Comparison of ENCODE assay signal across 8 mouse cellular contexts in the genomic region with DNA sequence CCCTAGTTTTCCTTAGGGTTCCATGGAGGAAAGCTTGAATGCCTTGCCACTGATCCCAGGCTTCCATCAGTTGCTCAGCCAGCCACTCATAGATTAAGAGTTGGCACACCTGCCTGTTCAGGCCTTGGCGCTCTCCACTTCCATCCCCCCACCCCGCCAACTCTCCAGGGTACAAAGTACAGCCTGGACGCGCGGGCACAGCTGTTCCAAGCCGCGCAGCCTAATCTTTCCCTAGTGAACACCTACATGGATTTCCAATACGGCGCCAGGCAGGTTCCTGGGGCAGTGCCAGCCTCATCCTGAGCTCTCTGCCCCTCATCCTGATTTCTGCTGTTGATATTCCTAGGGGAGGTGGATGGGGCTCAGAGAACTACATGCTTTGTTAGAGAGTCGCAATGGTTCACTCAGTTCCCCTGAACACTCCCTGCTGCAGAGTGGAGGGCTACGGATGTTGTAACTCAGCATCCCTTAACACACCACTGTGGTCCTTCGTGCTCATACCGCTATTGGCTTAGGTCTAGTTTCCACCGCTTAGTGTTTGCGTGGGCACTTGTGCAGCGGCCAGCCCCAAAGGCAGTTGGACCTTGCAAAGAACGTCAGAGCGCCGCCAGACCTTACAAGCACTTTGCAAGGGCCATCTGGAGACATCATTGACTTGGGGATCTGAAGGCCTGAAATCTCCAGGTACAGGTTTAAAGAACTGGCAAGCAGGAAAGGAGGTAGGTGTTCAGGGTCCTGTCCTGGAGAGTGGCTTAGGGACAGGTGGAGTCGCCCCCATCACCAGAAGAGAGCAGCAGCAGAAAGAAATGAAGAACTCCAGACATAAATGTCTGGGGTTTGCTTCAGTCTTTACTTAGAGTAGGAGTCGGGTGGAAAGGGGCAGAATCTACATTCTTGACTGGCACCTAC. TPM values are rescaled to one million over a fixed set of nuclear protein-coding genes. Genes with fewer than 3 reads are reported as not detected.
DNase-seq lines count a peak whose midpoint lies in the region; ATAC-seq and TF ChIP-seq lines count a peak whose summit lies in the region.

A gene (plus strand): TSS at position 610 of the 909 bp plus-strand sequence.

- intact Hi-C loops in heart, postnatal 36 days (cut with DNase I): loop anchor here (5.0 to 10.0 kb wide), 3 partner anchors 113 to 423 kb away; no protein-coding TSS in a partner anchor

- peaks cover 36% of the 10 kb centered on the region for H3K27me3 ChIP-seq in heart, embryonic 11.5 days (ENCODE audit: control insufficient read depth, insufficient read depth, low read length)
- H3K27me3 ChIP-seq in embryonic facial prominence, embryonic 10.5 days (replicated peaks; ENCODE audit: low read depth, poor library complexity, severe bottlenecking): peaks cover 72% of the 10 kb centered on the region
- H3K27me3 ChIP-seq in intestine, postnatal 0 days (replicated peaks; ENCODE audit: control insufficient read depth, insufficient read depth, low read length): peaks cover 38% of the 10 kb centered on the region
- H3K27me3 ChIP-seq in liver, embryonic 11.5 days (replicated peaks; ENCODE audit: control insufficient read depth, insufficient read depth, low read length): peaks cover 37% of the 10 kb centered on the region
- peaks cover 10% of the 10 kb centered on the region for H3K27me3 ChIP-seq in small intestine, adult 2 months (ENCODE audit: control insufficient read depth, insufficient read depth, low read length)

- peak within 1 kb of the TSS; percentile 48 for H3K4me3 ChIP-seq in heart, embryonic 11.5 days (ENCODE audit: low read depth, low read length)
- peak within 1 kb of the TSS; percentile 63 for H3K4me3 ChIP-seq in embryonic facial prominence, embryonic 10.5 days
- H3K4me3 ChIP-seq in intestine, postnatal 0 days (ENCODE audit: low read depth, low read length): peak within 1 kb of the TSS; percentile 40
- peak within 1 kb of the TSS; percentile 28 for H3K4me3 ChIP-seq in liver, embryonic 11.5 days (ENCODE audit: low read depth, low read length)
- peak within 1 kb of the TSS; percentile 50 for H3K4me3 ChIP-seq in small intestine, adult 2 months (ENCODE audit: low read depth, low read length)

- no peaks in the 10 kb centered on the region for H3K9me3 ChIP-seq in heart, embryonic 11.5 days (replicated peaks; ENCODE audit: control insufficient read depth, low read length)
- H3K9me3 ChIP-seq in embryonic facial prominence, embryonic 10.5 days: no peaks in the 10 kb centered on the region
- no peaks in the 10 kb centered on the region for H3K9me3 ChIP-seq in intestine, postnatal 0 days (ENCODE audit: control insufficient read depth)
- no peaks in the 10 kb centered on the region for H3K9me3 ChIP-seq in liver, embryonic 11.5 days (ENCODE audit: control insufficient read depth, low read length)

- H3K9ac ChIP-seq in heart, embryonic 11.5 days (ENCODE audit: low read depth, low read length): no peak within 1 kb of the TSS
- no peak within 1 kb of the TSS for H3K9ac ChIP-seq in intestine, postnatal 0 days (ENCODE audit: low read depth, low read length)
- no peak within 1 kb of the TSS for H3K9ac ChIP-seq in liver, embryonic 11.5 days (ENCODE audit: low read depth, low read length)

- TF ChIP-seq POLR2A in small intestine, adult 2 months (IDR thresholded peaks at IDR 0.05; ENCODE audit: low read depth, low read length): no peak

- peaks cover 7% of the 10 kb centered on the region for H3K4me1 ChIP-seq in heart, embryonic 11.5 days (ENCODE audit: control insufficient read depth, insufficient read depth, low read length)
- peaks cover 37% of the 10 kb centered on the region for H3K4me1 ChIP-seq in embryonic facial prominence, embryonic 10.5 days
- H3K4me1 ChIP-seq in intestine, postnatal 0 days (replicated peaks; ENCODE audit: control insufficient read depth, insufficient read depth, low read length): peaks cover 12% of the 10 kb centered on the region; the same call in 1 of the 2 replicates
- H3K4me1 ChIP-seq in liver, embryonic 11.5 days (replicated peaks; ENCODE audit: control insufficient read depth, insufficient read depth, low read length): no peaks in the 10 kb centered on the region
- peaks cover 10% of the 10 kb centered on the region for H3K4me1 ChIP-seq in small intestine, adult 2 months (ENCODE audit: control insufficient read depth, insufficient read depth, insufficient read length, low read length)

- no peak for DNase-seq in heart, postnatal 36 days
- peak; percentile 15 for DNase-seq in embryonic facial prominence, embryonic 10.5 days (ENCODE audit: low spot score)
- peak; percentile 31 for DNase-seq in liver, embryonic 11.5 days (ENCODE audit: low spot score)
- DNase-seq in cerebellum, adult 8-10 months: no peak
- no peak for DNase-seq in spleen, adult 12 weeks (ENCODE audit: low spot score)

- peak within 1 kb of the TSS; percentile 91 for H3K4me2 ChIP-seq in heart, embryonic 11.5 days
- H3K4me2 ChIP-seq in intestine, postnatal 0 days (replicated peaks; ENCODE audit: low read depth): peak within 1 kb of the TSS; percentile 67
- peak within 1 kb of the TSS; percentile 63 for H3K4me2 ChIP-seq in liver, embryonic 11.5 days

- no peak for ATAC-seq in heart, embryonic 11.5 days (replicated peaks; ENCODE audit: insufficient number of reproducible peaks, low FRiP score, low TSS enrichment)
- ATAC-seq in intestine, postnatal 0 days: 0 out of 2 replicates have a peak, but pooled peaks have one; percentile 37
- ATAC-seq in liver, embryonic 11.5 days (replicated peaks; ENCODE audit: low FRiP score): no peak

- TF ChIP-seq CTCF in intestine, postnatal 0 days (IDR thresholded peaks at IDR 0.05; ENCODE audit: low read depth): no peak
- no peak for TF ChIP-seq CTCF in small intestine, adult 2 months (IDR thresholded peaks at IDR 0.05; ENCODE audit: extremely low read depth, insufficient read length, insufficient replicate concordance, low read depth, low read length)

- no peak within 1 kb of the TSS for H3K27ac ChIP-seq in heart, embryonic 11.5 days (ENCODE audit: low read depth, low read length)
- 0 out of 2 replicates have a peak within 1 kb of the TSS, but pooled peaks have one; percentile 24 for H3K27ac ChIP-seq in embryonic facial prominence, embryonic 10.5 days (replicated peaks)
- no peak within 1 kb of the TSS for H3K27ac ChIP-seq in intestine, postnatal 0 days (ENCODE audit: low read depth, low read length)
- no peak within 1 kb of the TSS for H3K27ac ChIP-seq in liver, embryonic 11.5 days (ENCODE audit: low read depth, low read length)
- no peak within 1 kb of the TSS for H3K27ac ChIP-seq in small intestine, adult 2 months (ENCODE audit: insufficient read depth, low read depth, low read length)

- no peaks in the 10 kb centered on the region for H3K36me3 ChIP-seq in heart, embryonic 11.5 days (ENCODE audit: control insufficient read depth, insufficient read depth, low read length)
- no peaks in the 10 kb centered on the region for H3K36me3 ChIP-seq in embryonic facial prominence, embryonic 10.5 days (replicated peaks)
- H3K36me3 ChIP-seq in intestine, postnatal 0 days (ENCODE audit: control insufficient read depth, insufficient read depth): no peaks in the 10 kb centered on the region
- no peaks in the 10 kb centered on the region for H3K36me3 ChIP-seq in liver, embryonic 11.5 days (ENCODE audit: control insufficient read depth, insufficient read depth, low read length)
- no peaks in the 10 kb centered on the region for H3K36me3 ChIP-seq in small intestine, adult 2 months (ENCODE audit: control insufficient read depth, insufficient read depth, low read length)

- WGBS in heart, embryonic 11.5 days (ENCODE audit: insufficient replicate concordance): 19% methylated on average over 21 of the region's 21 CpGs
- WGBS in embryonic facial prominence, embryonic 10.5 days: 14% methylated on average over 21 of the region's 21 CpGs
- 22% methylated on average over 21 of the region's 21 CpGs for WGBS in intestine, postnatal 0 days
- WGBS in liver, embryonic 11.5 days: 17% methylated on average over 21 of the region's 21 CpGs
- 33% methylated on average over 21 of the region's 21 CpGs for WGBS in small intestine, adult 2 months

RNA-seq across cellular contexts. Expression of the gene that starts here (rescaled TPM):
- 0.13 TPM in 1 of 2 replicates, not detected in the other for polyA plus RNA-seq in heart, embryonic 11.5 days (2014; fragmentation: Nextera tagmentation; extraction: Ambion mirVana)
- total RNA-seq in heart, postnatal 36 days (2021): under 1 TPM in 1 of 2 experiments, not detected in 1; 0.14 TPM
- polyA plus RNA-seq in embryonic facial prominence, embryonic 10.5 days (2016; fragmentation: Nextera tagmentation; extraction: Ambion mirVana): 0.29 and 0.65 TPM in 2 replicates
- polyA plus RNA-seq in intestine, postnatal 0 days (2015; fragmentation: Nextera tagmentation; extraction: Ambion mirVana): 2.7 TPM in 2 replicates
- not detected in 2 replicates for polyA plus RNA-seq in liver, embryonic 11.5 days (2014; fragmentation: Nextera tagmentation; extraction: Ambion mirVana)
- polyA plus RNA-seq in small intestine, adult 2 months (2012; rRNA removed): 2.3 and 5.4 TPM in 2 replicates

Comparison
In these comparisons a context has a peak if more than half of its experiments do, and no peak if none do; other contexts are left out.
1. Peak in DNase-seq, H3K4me3 ChIP-seq and H3K27ac ChIP-seq in embryonic facial prominence, embryonic 10.5 days; RNA of the gene not detected or under 1 TPM.
2. Peak in DNase-seq, H3K4me3 ChIP-seq and H3K4me2 ChIP-seq in liver, embryonic 11.5 days; RNA of the gene not detected or under 1 TPM.